Mouse (Mus musculus) left cerebral cortex, postnatal 25 days (tissue): ENCODE results near the gene Olfr143. TPM values are rescaled to one million over a fixed set of nuclear protein-coding genes. Genes with fewer than 3 reads are reported as not detected.

Experiments
- DNase-seq, 2 experiments: peaks; one replicate each; pipeline ENCODE4 v3.0.0; 2022; ENCODE audit warnings: low spot score in 2 of 2, mixed read lengths in 1 of 2
- intact Hi-C: fragments of 180-260 bp; cut with DNase I; formaldehyde crosslinking; loops from one replicate; pipeline ENCODE4 v1.15.1; 2025
- total RNA-seq, 2 experiments: library from RNA; stranded (reverse); gene quantifications; 2 replicates each; pipeline ENCODE4 v1.2.3; 2021

Gene Olfr143
- not detected for total RNA-seq

GRCm38 (mm10) chr9:38252474-38252873 lies at the start of gene Olfr143:
Olfr143 (plus strand) TSS chr9:38252774.
- DNase-seq = no peak
- intact Hi-C loops = no loop called here

DNA sequence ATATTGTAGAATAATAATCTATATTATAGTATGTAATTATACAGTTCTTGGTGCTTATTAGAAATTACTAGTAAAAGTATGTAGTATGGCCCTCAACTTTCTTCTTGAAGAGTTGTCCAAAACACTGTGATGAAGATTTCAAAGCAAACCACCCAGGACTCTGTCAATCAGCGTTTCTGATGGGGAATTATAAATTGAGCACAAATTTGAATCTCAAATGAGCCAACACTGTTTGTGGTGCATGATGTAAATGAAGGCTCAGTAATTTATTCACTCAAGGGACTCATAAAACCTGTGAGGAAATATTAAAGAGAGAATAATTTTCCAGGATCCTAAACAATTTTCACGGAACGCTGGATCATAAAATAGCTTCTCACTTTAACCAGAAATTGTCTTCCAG lies 44.5 kb upstream of the Olfr143 start, which contains the start of gene Olfr893:
TSS of gene Olfr893 (plus strand) at position 301 of the 400 bp plus-strand sequence.
- intact Hi-C loops = no loop called here
- DNase-seq = no peak

DNA sequence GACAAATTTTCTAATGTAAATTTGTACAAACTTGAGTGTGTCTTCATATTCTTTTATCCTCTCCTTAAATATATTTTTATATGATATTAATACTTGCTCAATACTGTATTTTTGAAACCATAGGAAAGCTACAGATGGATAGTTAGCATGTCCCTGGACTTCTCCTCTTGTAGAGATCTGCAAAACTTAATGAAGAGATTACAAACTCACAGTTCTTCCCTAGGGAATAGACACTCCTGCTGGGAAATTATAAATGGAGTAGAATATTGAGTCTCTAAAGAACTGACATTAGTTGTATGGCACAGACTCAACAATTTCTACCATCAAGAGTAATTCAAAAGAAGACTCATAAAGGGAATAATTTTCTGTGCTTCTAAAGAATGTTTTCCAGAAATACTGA lies 34.8 kb upstream of the Olfr143 start, which contains the start of gene Olfr894:
TSS of gene Olfr894 (plus strand) at position 301 of the 400 bp plus-strand sequence.
- intact Hi-C loops = no loop called here
- no peak for DNase-seq

DNA sequence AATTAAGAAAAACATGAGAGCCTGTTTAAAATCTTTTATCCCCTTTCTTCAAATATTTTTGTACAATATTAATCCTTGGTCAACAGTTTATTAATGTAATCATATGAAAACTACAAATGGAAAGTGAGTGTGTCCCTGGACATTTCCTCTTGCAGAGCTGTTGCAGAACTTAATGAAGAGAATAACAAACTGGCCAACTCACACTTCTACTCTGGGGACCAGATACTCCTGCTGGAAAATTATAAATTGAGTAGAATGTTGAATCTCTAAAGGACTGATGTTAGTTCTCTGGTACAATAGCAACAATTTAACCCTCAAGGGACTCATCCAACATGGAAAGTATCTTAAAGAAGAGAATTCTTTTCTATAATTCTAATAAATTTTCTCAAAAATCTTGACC lies 15.0 kb downstream of the Olfr143 start, which contains the start of gene Olfr895:
TSS of gene Olfr895 (plus strand) at position 301 of the 400 bp plus-strand sequence.
- intact Hi-C loops = no loop called here
- DNase-seq = no peak

DNA sequence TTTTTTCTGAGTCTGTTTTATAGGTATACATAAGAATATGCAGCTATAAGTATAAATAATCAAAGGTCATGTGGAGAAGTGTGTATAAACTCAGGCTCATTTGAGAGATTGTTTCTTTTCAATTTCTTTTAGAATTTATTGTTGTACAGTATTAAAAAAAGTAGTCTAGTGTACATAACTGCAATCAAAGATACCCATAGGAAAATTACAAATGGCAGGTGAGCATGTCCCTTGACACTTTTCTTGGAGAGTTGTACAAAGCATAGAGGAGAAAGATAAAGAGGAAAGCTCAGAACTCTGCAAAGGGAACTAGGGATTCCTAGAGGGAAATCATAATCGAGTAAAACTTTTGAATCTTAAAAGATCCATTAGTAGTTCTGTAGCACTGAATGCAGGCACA lies 38.2 kb downstream of the Olfr143 start, which contains the start of gene Olfr896-ps1:
TSS of gene Olfr896-ps1 (plus strand) at position 301 of the 400 bp plus-strand sequence.
- DNase-seq = no peak
- intact Hi-C loops = no loop called here

Other genes starting within 250 kb of the Olfr143 start
- gene Olfr883, start 227.0 kb upstream of the Olfr143 start, total RNA-seq = not detected
- not detected for gene Olfr884, start 206.2 kb upstream of the Olfr143 start, total RNA-seq
- gene Olfr885, start 191.5 kb upstream of the Olfr143 start, total RNA-seq = not detected
- not detected for gene Olfr887, start 168.7 kb upstream of the Olfr143 start, total RNA-seq
- gene Olfr888, start 144.6 kb upstream of the Olfr143 start, total RNA-seq = not detected
- not detected for gene Olfr889, start 137.6 kb upstream of the Olfr143 start, total RNA-seq
- gene Olfr890, start 110.3 kb upstream of the Olfr143 start, total RNA-seq = not detected
- not detected for gene Olfr891, start 72.0 kb upstream of the Olfr143 start, total RNA-seq
- not detected for gene Olfr893, start 44.4 kb upstream of the Olfr143 start, total RNA-seq
- gene Olfr894, start 34.7 kb upstream of the Olfr143 start, total RNA-seq = not detected
- not detected for gene Olfr895, start 15.1 kb downstream of the Olfr143 start, total RNA-seq
- gene Olfr896-ps1, start 38.3 kb downstream of the Olfr143 start, total RNA-seq = not detected
- gene Olfr25, start 76.3 kb downstream of the Olfr143 start, total RNA-seq = not detected
- gene Olfr898, start 95.6 kb downstream of the Olfr143 start, total RNA-seq = not detected
- not detected for gene Olfr250, start 114.1 kb downstream of the Olfr143 start, total RNA-seq
- gene Olfr251, start 124.3 kb downstream of the Olfr143 start, total RNA-seq = not detected
- gene Olfr147, start 148.9 kb downstream of the Olfr143 start, total RNA-seq = not detected
- not detected for gene Olfr901, start 176.7 kb downstream of the Olfr143 start, total RNA-seq
- gene Olfr902, start 194.9 kb downstream of the Olfr143 start, total RNA-seq = not detected
- not detected for gene Olfr904, start 210.4 kb downstream of the Olfr143 start, total RNA-seq
- not detected for gene Olfr905, start 218.3 kb downstream of the Olfr143 start, total RNA-seq
- gene Olfr906, start 234.3 kb downstream of the Olfr143 start, total RNA-seq = not detected
- not detected for gene Olfr907, start 243.0 kb downstream of the Olfr143 start, total RNA-seq